Mouse (Mus musculus) brain, adult 2 months (tissue): ENCODE results near the gene Padi4.

ENCODE experiments used
- DNase-seq: peaks from one replicate; pipeline ENCODE4 v3.0.0; 2011; ENCODE audit warnings: low read depth, low spot score

Padi4 gene

DNA sequence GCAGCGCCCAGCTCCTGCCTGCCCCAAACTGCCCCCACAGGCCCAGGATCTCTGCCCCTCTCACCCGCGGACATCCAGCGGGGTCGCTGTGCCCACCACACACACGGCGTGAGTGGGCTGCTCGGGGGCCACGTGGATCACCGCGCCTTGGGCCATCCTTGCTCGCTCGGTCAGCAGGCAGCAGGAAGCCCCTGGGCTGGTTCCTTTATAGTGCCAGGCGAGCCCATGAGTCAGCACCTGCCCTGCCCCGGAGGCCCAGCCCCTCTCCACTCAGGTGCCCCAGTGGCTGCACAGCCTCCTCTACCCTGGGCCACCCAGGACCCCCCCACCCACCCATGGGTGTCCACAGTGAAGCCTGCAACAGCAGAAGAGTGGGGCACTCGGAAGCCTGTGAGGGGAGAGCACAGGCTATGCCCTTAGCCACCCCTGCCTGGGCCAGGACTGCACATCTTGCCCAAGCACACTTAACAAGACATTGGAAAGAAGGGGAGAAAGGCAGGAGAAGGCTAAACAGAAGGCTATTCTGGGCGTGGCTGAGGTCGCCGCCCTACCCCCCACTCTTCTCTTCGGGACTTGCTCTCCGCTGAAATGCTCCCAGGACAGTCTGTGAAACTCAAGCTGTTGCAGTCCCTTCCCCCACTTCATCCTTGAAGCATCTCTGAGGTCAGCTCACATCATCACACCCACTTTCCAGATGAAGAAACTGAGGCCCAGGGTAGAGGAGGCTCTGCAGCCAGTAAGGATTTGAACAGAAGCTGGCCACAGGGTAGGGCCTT is at the start of gene Padi4:
Gene Padi4 (minus strand): TSS at position 212 of the 776 bp plus-strand sequence.
- DNase-seq, result no peak

DNA sequence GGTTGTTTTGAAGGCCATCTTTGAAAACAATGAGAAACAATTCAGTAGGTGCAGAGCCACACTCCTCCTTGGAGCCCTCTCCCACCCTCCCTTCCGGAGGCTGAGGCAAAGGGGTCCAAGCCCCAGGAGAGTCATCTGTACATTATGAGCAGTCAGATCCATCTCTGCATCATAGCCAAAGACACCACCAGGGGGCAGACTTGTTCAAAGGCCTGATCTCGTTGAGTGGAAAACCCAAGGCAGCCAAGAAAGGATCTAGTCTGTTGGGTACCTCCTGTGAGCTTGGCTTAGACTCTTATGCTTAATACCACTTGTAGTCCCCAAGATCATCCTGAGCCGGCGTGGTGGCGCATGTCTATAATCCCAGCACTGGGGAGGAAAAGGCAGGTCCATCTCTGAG is 48.0 kb upstream of the Padi4 start:
- peak; percentile 63 for DNase-seq

DNA sequence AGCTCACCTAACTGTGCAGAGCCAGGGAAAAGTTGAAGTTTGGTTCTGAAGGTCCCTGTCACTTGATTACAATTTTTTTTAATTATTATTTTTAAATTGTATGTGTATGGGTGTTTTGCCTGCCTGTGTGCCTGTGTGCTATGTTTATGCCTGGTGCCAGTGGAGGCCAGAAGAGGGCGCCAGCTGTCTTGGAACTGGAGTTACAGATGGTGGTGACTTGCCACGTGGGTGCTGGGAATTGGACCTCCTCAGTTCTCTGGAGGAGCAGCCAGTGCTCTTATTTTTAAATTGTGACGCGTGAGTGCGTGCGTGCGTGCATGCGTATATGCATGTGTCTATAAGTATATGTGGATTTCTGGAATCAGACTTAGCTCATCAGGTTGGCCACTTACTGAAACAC is 43.4 kb upstream of the Padi4 start:
- no peak for DNase-seq

DNA sequence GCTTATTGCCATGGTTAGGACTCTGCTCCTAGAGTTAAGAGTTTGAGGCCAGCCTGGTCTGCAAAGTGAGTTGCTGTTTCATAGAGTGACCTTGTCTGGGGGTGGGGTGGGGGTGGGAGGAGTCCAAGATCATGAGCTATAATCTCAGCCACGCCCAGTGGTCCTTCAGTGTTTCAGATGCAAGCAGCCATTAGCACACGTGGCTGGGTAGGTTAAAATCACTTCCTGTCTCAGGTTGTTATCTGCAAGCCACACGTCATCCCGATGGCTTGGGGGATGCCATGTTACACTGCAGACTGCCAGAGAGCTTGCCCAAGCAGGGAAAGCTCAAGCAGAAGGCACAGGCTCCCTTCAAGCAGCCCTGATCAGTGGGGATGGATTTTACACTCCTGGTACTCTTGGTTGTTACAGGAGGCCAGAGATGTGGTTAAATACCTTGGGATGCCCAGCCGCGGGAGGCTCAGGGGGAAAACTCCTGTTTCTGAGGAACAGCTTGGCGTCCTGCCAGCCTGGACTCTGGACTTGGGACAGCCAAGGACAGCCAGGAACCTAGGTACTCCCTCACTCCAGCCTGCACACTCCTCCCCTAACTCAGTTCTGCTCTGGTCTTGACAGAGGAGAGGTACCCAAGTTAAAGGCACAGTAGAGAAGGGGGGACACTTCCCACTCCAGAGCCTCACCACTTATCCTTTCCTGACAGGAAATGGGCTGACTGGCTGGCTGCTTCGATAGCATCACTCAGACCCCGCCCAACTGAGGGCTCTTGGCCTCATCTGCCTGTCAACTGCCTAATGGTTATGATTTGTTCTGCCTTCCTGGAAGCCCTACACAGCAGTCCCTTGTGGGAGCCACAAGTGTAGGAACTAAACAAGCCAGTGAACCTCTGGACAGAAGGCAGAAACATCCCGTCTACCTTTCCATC is 42.2 kb upstream of the Padi4 start:
- no peak for DNase-seq

DNA sequence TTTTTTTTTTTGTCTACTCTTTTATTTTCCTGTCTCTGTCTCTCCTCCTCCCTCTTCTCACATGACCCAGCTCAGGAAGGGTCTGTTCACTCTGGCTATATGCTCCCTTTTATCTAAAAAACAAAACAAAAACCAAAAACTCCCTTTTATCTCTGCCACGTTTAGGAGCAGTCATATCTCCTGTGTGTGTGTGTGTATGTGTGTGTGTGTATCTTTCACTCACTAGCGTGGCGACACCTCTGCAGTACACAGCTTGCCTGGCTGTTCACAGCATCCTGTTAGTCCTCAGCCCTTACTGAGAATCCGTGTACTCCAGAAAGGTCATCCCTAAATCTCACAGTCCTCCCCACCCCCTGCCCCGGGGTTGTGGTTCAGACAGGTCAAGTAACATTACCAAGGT is 41.5 kb upstream of the Padi4 start:
- no peak for DNase-seq

DNA sequence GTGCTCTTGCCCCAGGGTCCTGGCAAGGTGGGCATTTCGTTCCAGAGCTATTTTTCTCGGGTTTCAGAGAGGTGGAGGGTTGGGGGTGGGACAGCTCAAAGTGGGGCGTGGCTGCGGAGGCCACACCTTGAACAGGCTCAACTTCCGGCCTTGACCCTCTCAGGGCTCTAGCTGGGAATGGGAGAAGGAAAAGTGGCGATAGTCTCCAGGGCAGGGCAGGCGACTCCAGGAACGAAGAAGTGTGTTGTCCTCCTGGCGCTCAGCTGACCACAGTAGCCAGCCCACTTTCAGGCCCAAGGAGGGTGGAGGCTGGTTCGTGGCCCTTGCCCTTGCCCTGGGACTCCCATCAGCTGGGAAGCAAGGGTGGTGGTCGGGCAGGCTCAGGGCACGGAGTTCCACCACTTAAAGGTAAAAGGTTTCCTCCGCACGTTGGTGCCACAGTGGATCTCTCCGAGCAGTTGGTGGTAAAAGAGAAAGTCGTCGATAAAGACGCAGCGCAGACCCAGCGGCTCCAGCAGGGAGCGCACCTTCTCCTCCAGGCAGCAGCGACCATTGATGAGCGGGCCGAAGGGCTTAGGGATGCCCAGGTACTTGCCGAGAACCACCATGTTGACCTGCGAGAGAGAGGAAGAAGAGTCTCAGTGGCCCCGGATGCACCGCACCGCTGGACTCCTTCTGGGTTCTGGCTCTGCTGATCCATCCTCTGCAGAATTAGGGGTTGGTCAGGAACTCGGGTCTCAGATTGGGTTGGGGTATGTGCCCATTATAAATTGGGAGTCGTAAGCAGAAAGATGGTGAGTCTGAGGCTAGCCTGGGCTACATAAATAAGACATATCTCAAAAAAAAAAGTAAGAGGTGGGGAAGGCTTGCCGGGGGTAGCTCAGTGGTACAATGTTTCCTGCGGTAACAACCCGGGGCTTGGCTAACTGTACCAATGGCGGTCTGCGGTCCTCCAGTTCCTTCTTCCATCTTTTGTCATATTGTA is 40.5 kb upstream of the Padi4 start:
- no peak for DNase-seq

DNA sequence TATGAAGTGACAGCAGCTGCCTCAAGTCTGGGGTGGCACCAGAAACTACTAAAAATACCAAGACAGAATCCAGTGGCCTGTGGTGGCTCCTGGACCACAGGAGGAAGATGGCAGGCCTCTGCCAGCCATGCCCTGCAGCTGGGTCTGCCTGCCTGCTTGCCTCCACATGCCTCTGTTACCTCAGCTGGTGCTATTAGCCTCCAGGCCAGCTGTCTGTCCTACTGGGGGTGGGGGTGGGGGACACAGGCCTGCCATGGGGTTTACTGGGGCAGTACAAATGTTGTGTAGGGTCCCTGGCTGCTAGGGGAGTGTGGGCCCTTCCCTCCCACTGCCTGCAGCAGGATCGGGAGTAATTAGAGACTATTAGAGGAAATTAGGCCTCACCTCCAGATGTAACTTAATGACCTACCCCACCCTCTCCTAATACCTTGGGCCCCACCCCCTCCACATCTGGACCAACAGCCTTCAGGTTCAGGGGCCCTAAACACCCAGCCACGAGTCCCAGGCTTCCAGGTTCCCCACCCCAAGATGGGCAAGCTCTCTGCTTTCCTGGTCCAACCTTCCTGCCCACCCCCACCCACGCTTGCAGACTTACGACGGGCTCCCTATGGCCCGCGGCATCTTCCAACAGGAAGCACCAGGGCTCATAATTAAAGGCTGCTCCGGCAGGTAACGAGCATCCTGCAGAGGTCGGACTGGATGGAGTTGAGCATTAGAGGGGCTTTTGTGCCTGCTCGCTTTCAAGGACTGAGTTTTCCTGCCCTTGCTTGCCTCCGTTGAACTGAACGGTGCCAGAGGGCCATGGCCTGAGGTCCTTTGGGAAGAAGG is 39.5 kb upstream of the Padi4 start:
- no peak for DNase-seq

DNA sequence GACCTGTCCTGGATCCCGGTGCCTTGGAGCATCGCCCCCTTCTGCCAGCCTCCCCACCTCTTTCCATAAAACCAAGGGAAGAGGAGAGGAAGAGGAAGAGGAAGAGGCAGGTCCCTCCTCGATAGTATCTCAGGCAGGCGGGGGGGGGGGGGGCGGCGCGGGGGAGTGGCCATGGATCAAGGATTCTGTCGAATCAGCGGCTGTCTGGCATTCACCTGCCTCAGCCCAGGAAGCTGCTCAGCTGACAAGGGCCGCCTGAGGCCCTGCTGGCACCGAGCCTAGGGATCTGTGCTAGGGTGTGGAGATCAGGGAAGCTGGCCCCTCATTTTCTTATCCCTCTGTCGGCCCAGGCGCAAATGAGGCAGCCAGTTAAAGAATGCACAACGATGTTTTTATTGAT is 38.6 kb upstream of the Padi4 start:
- DNase-seq, result no peak

DNA sequence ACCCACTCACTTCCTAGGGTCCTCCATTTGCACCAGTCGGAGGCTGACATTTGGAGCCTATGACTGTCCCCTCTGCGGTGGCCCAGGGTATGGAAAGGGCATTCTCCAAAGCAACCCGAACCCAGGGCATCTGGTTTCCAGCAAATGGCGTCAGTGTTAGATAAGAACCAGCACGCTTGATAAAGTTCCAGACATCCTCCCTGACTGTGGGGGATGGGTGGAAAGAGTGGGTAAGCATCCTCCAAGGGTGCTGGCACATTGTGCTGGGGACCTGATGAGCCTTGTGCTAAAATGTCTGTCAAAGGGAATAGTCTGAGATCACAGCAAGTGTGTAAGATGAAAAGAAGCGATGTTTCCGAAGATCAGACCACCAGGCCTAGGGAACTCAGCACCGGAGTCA is 38.2 kb upstream of the Padi4 start:
- no peak for DNase-seq

DNA sequence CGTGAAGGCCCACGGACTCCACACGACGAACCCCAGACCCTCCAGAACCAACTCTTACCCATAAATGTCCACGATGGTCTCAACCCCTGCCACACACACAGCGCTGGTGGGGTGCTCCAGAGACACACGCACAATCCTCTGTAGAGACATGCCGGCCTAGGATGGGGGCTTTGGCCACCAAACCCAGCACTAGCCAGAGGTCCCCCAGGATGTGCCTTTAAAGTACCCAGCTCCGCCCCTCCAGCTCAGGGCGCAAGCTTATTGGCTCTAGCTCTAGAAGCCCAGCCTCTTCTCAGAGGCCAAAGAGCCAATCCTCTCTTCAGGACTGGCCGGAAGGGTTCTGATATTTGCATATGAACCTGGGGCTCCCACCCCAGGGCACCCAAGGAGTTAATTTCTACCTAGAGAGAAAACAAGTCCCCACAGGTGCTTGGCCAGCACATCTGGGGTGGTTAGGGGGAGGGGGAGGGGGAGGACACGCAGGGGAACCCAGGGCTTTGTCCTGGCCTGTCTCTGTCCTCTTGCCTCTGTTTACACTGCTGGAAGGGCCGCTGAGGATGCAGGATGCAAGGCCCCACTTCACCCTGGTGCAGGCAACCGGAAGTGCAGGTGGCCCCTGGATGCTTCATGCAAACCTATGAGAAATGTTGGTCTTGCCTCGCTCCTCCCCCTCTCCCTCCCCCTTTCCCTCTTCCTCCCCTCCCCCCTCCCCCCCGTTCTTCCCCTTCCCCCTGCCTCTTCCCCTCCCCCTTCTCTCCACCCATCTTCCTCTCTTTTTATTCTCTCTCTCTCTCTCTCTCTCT is 36.6 kb upstream of the Padi4 start, which contains the start of gene Padi3:
Gene Padi3 (minus strand): TSS at position 191 of the 803 bp plus-strand sequence.
- DNase-seq, result no peak

DNA sequence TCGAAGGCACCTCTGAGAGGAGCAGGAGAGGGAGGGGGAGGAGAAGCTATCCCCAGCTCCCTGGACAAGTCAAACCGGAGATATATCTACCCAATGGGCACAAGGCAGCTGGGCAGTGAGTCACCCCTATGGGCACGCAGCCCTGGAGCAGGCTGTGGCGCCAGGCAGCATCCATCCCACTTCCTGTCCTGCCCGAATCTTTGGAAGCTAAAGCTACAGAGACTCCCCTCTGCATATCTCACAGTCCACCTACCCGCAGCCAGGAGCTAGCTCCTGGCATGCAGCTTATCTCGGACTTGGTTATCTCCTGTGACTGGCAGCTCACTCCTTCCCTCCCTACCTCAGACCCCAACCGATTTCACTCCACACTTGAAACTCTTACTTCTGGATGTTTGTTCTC is 35.1 kb upstream of the Padi4 start:
- DNase-seq, result no peak

DNA sequence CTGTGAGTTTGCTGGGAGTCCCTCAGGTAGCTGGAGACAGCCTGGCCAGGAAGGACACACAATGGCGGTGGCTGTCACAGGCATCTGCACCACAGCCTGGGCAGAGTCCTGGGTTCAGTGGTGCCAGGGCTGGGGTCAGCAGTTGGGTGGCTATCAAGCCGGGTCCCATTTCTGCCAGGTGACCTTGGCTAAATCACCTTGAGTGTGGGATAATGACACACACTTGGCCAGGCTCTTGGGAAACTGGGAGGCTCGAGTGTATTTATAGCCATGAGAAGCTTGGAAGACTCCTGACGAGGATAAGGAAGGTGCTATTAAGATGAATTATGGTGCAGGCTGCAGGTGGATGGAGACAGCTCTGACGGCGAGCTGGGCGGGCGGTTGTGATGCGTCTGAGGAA is 30.6 kb upstream of the Padi4 start:
- peak; percentile 17 for DNase-seq

DNA sequence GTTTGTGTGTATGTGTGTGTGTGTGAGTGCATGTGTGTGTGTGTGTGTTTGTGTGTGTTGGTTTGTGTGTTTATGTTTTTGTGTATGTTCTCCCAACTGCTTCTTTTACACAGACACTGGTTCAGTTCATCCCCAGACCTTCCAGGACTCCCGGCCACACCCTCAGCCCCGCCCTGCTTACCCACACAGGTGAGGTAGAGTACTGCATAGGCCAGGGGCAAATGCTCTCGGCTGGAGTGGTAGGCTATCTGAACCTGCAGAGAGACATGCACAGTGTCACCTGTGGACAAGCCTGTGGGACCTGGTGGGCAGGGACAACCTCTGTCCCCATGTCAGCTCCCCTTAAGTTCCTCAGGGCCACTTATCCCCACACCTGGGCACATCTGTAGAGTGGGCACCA is 27.3 kb upstream of the Padi4 start:
- DNase-seq, result no peak

DNA sequence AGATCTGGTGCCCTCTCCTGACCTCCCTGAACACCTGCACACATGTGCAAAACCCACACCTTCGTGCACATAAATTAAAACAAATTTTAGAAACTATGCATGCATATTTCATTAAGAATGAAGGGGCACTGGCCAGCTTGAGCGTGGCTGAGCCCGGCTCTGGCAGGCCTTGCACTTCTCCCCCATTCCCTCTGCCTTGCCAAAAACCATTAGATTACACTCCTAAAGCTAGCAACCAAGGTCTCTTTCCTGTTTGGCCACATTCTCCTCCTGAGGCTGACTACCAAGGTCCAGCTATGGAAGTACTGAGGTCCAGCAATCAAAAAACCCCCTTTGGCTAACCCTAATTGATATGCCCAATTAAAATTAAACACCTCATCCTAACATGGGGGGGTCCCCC is 22.8 kb upstream of the Padi4 start:
- DNase-seq, result no peak

DNA sequence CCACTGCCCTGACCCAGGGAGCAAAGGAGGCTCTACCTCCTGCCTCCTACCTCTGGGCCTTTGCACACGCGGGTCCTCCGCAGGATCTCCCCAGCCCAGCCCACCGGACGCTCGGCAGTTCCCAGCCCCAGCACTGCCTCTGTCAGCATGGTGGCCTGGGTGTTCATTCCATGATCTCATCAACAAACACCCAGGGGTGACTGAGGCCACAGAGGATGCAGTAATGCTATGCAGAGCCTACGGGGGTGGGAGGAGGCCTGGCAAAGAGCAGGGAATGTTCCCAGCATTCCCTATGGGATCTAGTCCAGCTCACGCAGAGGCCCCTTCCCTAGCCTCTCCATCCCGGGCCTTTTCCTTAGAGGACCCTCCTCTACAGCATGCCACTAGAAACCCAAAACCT is 20.6 kb upstream of the Padi4 start:
- DNase-seq, result no peak

DNA sequence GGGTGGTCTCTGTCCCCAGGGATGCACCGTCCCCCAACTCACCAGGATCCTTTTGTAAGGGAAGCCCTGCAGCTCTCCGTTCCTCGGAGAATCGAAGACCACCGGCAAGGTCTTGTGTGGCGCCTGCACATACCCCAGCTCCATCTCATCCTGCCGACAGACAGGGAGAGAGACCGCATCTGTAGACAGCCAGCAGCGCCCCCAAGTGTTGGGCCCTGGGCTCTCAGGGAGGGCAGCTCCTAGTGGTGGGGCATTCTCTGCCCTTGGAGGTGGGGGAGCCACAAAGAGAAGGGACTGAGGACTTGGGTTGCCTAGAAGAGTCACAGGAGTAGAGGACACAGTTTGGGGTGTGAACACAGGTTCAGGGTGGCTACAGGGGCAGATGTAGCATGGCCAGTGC is 19.8 kb upstream of the Padi4 start:
- DNase-seq, result no peak

DNA sequence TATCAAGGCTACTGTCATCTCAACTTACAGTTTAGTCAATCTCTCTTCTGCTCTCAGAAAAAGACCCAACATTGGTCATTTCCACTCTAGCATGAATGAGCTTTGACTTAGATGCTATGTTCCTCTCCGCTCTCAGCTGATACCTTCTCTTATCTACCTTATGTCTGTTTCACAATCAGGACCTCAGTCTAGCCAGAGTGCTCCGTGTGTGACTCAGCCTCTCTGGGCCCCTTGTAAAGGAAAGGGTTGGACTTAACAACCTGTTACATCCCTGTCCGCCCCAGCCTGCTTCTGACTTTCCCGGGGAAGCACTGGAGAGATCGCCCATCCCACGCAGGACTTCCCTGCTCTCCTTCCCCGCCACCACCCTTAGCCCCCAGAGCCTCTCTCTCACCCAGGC is 18.5 kb upstream of the Padi4 start:
- DNase-seq, result no peak

DNA sequence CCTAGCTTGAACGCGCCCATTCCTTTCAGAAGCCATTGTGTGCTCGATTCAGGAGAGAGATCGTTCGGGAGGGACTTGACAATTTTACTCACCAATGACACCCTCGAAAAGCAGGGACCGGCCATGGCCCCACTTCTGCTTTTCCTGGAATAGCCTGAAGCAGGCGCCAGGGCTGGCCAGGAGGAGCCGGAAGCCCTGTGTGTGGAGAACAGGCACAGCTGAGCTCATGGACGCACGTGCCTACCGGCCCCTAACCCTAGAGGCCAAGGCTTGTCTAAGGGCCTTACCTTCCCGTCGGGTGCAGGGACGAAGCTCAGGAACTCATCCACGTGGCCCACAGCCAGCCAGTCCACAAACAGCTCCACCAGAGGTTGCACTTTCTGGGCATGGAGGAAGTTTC is 17.0 kb upstream of the Padi4 start:
- no peak for DNase-seq

DNA sequence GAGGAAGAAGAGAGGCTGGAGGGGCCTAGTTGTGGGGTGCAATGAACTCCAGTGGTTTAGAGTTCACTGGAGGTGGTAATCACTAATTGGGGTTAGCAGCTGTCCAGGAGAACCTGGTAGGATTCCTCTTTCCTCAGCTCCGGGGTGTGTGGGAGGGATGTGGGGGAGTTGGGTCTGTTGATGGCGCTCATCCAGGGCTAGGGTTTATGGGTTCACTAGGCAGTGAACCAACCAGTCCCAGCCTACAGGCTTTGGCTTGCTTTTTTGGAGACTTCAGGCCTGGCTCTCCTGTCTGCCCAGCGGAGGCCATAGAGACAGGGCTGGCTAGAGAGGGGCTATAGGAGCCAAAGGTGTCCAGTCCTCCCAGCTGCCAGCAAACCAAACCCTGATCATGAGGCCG is 15.9 kb upstream of the Padi4 start:
- no peak for DNase-seq

DNA sequence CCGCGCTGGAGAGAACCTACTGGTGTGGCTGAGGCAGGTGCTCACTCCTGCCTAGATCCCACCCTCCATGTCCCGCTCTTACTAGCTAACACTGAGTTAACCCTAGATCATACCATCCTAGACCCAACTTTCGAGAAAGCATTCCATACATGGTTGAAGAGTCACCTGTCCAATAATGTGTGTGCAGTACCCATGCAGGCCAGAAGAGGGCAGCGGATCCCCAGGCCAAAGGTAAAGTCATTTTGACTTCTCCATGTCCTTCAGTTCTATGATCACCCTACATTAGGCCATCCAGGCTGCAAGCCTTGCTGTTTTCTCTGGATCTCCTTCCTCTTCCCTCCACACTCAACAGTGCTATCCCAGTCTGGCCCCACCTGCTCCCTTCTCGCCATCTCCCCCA is 14.9 kb upstream of the Padi4 start:
- peak; percentile 45 for DNase-seq
